Mouse (Mus musculus) brown adipose tissue, adult 24 weeks (tissue): ENCODE data around the gene Epor. TPM values are rescaled to one million over a fixed set of nuclear protein-coding genes. Genes with fewer than 3 reads are reported as not detected.

Source experiments
- H3K27ac ChIP-seq: fragments of 200-500 bp; replicated peaks from 2 replicates; pipeline ENCODE4 v1.5.1; 2012; ENCODE audit warnings: low read depth, mild to moderate bottlenecking, low read length
- H3K4me1 ChIP-seq: fragments of 200-500 bp; 2 replicates; pipeline ENCODE4 v1.6.1; 2012; ENCODE audit warnings: low read length, mixed read lengths; ENCODE audit not compliant: control insufficient read depth, insufficient read depth, insufficient read length
- H3K4me3 ChIP-seq: fragments of 200-500 bp; 2 replicates; pipeline ENCODE4 v1.5.1; 2012; ENCODE audit warnings: low read depth, mild to moderate bottlenecking, low read length, moderate library complexity; ENCODE audit not compliant: insufficient read depth
- polyA plus RNA-seq: library from polyadenylated mRNA; stranded (reverse); fragments of >200 nt; gene quantifications from 2 replicates; pipeline ENCODE4 v1.2.4, GENCODE M21; 2012; ENCODE audit not compliant: missing spikeins, insufficient read depth, insufficient read length

The Epor gene
- polyA plus RNA-seq, 1 experiment, result 1.3 TPM

GRCm38 (mm10) chr9:21955570-21956281 lies 7.6 kb downstream of the Epor start, which contains the start of gene Swsap1:
Gene Swsap1, plus strand, starts transcription at chr9:21955755.
- peak within 1 kb of the TSS; percentile 74 for H3K27ac ChIP-seq
- peaks cover 7% of the 10 kb centered on the region for H3K4me1 ChIP-seq
- peak within 1 kb of the TSS; percentile 69 for H3K4me3 ChIP-seq

- Histone ChIP-seq H3K4me1 (peaks cover 2% of the 10 kb centered on the region), H3K27ac (peak overlapping the region; percentile 42)
Measured at GRCm38 (mm10) chr9:21955225-21955569, 8.1 kb downstream of the Epor start.

GRCm38 (mm10) chr9:21954635-21955034 lies 8.7 kb downstream of the Epor start:
- no peak overlapping the region for H3K27ac ChIP-seq
- no peaks in the 10 kb centered on the region; the same call in 1 of the 2 replicates for H3K4me1 ChIP-seq
- H3K4me3 ChIP-seq, result no peak overlapping the region

More at GRCm38 (mm10) chr9:21955225-21955569, 8.1 kb downstream of the Epor start:
- peak overlapping the region; percentile 69 for H3K4me3 ChIP-seq

DNA sequence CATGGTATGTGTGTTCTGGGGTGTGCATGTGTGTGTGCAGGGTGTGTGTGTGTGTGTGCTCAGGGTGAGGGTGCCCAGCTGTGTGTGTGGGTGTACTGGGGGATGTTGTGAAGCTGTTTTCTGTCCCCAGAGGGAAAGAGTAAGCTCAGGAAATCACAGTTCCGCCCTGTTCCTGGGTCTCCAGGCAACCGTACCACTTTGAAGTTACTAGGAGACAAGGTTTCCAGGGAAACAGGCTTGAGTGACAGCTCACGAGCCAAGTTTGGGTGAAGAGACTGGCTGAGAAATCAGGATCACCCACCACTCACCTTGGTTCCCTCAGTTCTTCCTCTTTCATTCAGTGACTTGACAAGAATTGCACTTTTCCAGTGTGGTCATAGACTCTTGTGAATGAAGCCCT lies 9.7 kb downstream of the Epor start:
- Histone ChIP-seq H3K4me3 (no peak overlapping the region), H3K4me1 (no peaks in the 10 kb centered on the region; the same call in 1 of the 2 replicates), H3K27ac (no peak overlapping the region)

- Histone ChIP-seq H3K27ac (no peak overlapping the region), H3K4me3 (no peak overlapping the region), H3K4me1 (no peaks in the 10 kb centered on the region)
Measured at GRCm38 (mm10) chr9:21951977-21952376, 11.3 kb downstream of the Epor start.

DNA sequence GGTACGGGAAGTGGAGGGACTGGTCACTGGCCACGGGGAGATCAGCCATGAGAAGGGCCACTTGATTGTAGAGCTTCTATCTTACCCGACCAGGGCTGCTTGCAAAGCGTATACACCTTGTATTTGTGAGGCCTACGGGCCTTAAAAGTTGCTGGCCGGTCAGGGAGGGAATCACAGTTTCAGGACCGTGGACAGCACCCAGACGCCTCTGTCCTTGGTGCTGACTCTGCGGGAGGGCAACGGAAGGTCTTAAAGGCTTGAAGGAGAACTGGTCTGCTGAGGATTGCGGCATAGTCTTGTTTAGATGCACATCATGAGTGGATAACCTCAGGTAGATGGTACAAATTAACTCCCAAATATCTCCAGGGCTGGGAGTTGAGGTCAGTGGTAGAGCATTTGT lies 13.0 kb downstream of the Epor start:
- Histone ChIP-seq H3K4me1 (no peaks in the 10 kb centered on the region), H3K4me3 (no peak overlapping the region), H3K27ac (no peak overlapping the region)

DNA sequence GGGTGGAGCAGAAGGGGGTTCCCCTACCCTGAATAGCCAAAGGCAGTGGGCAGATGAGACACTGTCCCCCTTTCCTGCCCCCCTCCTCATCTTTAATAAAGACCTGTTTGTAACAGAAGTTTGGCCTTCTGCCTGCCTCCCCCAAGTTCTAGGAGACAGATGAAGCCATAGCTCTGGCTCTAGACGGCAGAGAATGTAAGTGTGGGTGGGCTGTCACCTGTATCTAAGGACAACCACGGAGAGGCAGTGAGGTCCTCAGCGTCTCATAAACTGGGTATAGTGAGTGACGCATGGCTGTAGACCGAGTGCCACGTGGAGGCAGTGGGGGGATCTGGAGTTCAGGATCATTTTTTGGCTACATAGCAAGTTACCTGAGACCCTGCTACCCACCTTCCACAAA lies 14.5 kb downstream of the Epor start:
- Histone ChIP-seq H3K27ac (no peak overlapping the region), H3K4me1 (no peaks in the 10 kb centered on the region), H3K4me3 (no peak overlapping the region)

DNA sequence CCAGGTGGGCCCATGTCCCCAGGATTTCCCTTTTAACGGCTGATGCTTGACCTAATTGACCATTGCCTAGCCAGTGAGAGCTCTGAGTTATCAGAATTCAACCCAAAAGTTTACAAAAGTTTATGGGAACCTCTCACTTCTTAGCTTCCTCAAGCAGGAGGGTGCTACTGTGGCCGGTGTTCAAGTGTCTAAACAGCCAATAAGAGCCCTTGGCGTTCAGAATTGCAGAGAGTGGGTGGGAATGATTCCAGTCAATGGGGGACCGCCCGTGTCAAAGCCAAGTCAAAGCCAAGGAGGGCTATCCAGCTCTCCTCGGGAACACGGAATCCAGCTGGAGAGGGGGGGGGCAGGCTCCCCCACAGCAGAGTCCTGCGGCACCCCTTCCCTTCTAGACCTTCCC lies 15.2 kb downstream of the Epor start:
- H3K27ac ChIP-seq, result no peak overlapping the region
- no peak overlapping the region for H3K4me3 ChIP-seq
- H3K4me1 ChIP-seq, result no peaks in the 10 kb centered on the region

GRCm38 (mm10) chr9:21947540-21948130 lies 15.7 kb downstream of the Epor start:
- Histone ChIP-seq H3K27ac (no peak overlapping the region), H3K4me3 (no peak overlapping the region), H3K4me1 (no peaks in the 10 kb centered on the region)

- Histone ChIP-seq H3K27ac (no peak overlapping the region), H3K4me1 (no peaks in the 10 kb centered on the region), H3K4me3 (no peak overlapping the region)
Measured at GRCm38 (mm10) chr9:21944267-21944666, 19.0 kb downstream of the Epor start.

- H3K4me3 ChIP-seq, result no peak overlapping the region
- no peak overlapping the region for H3K27ac ChIP-seq
- no peaks in the 10 kb centered on the region for H3K4me1 ChIP-seq
Measured at GRCm38 (mm10) chr9:21943638-21944037, 19.7 kb downstream of the Epor start.

GRCm38 (mm10) chr9:21943046-21943445 lies 20.3 kb downstream of the Epor start:
- no peak overlapping the region for H3K27ac ChIP-seq
- no peak overlapping the region for H3K4me3 ChIP-seq
- no peaks in the 10 kb centered on the region for H3K4me1 ChIP-seq

DNA sequence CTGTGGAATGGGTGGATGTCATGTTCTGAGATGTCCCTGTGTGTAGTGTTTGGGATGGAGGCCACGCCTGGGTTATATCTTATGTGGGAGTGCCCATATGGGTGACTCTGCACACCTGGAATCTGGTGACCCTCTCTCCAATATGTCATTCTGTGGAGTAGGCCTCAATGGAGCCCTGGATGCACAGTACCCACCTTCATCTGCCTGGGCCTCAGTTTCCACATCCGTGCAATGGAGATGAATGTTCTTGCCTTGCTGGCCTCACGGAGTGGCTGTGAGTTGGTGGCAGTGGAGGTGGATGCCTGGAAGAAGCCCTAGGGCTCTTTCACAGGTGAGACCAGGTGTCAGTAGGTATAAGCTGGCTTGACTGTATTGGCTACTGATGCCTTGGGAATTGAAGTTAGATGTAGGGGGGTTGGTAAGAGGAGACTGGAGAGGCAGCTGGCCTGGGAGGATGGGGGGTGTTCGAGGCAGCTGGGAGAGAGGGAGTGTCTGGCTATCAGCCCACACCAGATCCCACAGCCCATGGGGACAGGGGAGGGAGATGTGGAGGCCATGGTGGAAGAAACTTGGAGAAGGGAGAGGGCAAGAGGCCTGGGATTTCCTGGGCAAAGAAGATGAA lies 25.0 kb downstream of the Epor start:
- no peak overlapping the region for H3K4me3 ChIP-seq
- no peak overlapping the region for H3K27ac ChIP-seq
- 0 out of 2 replicates have a peak, but pooled peaks cover 3% of the 10 kb centered on the region for H3K4me1 ChIP-seq

DNA sequence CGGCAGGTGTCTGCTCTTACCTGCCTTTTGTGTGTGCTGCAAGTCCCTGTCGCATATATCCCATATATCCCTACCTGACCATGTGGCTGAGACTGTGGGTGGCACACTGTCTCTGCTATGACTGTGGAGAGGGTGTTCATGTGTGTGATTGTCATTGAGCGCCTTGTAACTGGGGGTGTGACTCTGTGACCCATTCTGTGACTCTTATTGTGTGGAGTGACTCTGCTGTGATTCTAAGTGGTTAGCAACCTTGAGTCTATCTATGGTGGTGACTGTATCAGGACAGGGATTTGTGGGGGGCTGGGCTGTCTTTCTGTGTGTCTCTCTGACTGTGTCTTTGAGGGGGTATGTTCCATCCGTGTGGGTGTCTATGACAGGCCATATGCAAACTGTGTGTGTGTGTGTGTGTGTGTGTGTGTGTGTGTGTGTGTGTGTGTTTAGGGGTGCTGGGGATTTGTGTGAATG lies 25.6 kb downstream of the Epor start:
- H3K4me3 ChIP-seq, result no peak overlapping the region
- H3K4me1 ChIP-seq, result 0 out of 2 replicates have a peak, but pooled peaks cover 3% of the 10 kb centered on the region
- H3K27ac ChIP-seq, result no peak overlapping the region

GRCm38 (mm10) chr9:21936692-21937570 lies 26.4 kb downstream of the Epor start, which contains the start of gene Plppr2:
Gene Plppr2, plus strand, starts transcription at chr9:21937033.
- H3K27ac ChIP-seq, result no peak within 1 kb of the TSS
- H3K4me1 ChIP-seq, result 0 out of 2 replicates have a peak, but pooled peaks cover 3% of the 10 kb centered on the region
- H3K4me3 ChIP-seq, result peak within 1 kb of the TSS; percentile 69
